Mouse (Mus musculus): ENCODE measurements at regions not wholly inside any gene's neighbourhood (a gene's known extent, or its start where the extent isn't known, plus 50 kb on each side); places are given as distances from the start of the nearest gene placed in this dataset.
"Not testable (repeated sequence)": the region's sequence is repeated elsewhere in the genome, so short reads cannot be mapped to it uniquely, and the experiment has no call there.

- CTCF ChIA-PET: no interaction called here
Observed at GRCm38 (mm10) chr4:94394462-94394861, 161.9 kb upstream of the Gm10306 start.

DNA sequence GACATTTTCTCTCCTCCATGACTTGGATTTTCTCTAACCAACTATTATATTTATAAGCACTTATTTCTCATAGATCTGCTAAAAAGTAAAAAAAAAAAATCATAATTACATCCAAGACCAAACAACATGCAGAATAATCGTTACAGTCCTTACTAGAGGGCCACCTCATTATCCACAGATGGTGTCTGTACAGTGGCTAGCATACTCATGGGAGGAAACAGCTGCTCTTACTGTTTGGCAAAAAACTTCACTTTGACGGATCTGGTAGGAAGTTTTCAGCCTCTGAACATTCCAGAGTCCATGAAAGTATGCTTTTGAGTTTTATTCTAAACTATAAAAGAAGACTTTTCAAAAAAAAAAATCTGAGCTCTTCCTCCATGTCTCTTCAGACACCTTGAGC lies 159.1 kb upstream of the Gm10306 start:
- CTCF ChIA-PET: no interaction called here

GRCm38 (mm10) chr4:94406922-94407321 lies 149.4 kb upstream of the Gm10306 start:
- CTCF ChIA-PET: no interaction called here

DNA sequence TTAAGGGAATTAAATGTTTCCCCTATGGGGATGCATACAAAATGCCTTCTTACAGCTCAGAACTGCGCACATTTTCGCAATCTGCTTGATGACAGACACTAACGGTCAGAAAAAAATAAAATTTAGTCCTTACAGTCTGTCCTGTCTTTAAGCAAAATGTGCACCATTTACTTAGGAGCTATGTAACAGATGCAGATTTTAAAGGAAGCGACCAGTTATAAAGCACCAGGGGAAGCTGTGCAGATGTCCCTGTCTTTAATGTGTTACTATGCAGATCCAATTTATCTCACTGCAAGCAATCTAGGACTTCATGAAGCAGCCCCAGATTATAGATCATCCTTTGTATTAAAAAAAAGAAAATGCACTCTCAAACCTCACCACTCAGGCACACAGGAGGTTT lies 148.8 kb upstream of the Gm10306 start:
- CTCF ChIA-PET: no interaction called here

DNA sequence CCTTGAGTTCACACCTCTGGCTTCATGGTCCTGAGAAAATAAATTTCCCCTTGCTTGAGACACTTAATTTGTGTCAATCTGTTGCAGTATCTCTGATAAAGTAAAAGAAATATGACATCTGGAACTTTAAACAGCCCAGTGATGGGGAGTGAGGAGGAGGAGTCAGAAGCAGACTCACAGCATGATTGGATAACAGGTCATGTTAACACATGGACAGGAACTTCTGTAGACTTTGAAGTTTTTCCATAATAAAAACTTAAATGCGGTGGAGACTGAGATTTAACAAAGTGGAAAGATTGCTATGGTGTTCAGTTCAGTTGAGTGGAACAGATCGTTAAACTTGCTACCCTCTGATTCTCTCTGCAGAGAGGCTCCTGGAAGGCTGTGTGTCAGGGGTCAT lies 143.7 kb upstream of the Gm10306 start:
- CTCF ChIA-PET: no interaction called here

DNA sequence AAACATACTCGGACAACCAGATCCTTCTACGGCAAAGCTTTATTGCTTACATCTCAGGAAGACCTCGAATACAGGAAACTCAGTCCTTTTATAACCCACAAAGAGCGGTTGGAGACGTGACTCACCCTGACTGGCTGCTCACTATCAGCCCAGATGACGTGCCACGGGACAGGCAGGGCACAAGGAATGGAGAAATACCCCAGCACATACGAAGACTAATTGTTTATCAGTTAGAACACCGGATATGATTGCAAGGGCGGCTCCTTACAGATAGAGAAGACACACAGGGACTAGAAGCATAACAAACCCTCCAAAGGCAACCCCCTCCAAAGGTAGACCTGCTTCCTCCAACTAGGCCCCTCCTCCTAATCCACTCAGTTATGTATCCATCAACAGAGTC lies 130.8 kb upstream of the Gm10306 start:
- CTCF ChIA-PET: not testable (repeated sequence)

GRCm38 (mm10) chr4:94427581-94427980 lies 128.8 kb upstream of the Gm10306 start:
- CTCF ChIA-PET: no interaction called here

GRCm38 (mm10) chr4:94432005-94432404 lies 124.3 kb upstream of the Gm10306 start:
- CTCF ChIA-PET: no interaction called here

- CTCF ChIA-PET: no interaction called here
Observed at GRCm38 (mm10) chr4:94437717-94438435, 118.5 kb upstream of the Gm10306 start.

DNA sequence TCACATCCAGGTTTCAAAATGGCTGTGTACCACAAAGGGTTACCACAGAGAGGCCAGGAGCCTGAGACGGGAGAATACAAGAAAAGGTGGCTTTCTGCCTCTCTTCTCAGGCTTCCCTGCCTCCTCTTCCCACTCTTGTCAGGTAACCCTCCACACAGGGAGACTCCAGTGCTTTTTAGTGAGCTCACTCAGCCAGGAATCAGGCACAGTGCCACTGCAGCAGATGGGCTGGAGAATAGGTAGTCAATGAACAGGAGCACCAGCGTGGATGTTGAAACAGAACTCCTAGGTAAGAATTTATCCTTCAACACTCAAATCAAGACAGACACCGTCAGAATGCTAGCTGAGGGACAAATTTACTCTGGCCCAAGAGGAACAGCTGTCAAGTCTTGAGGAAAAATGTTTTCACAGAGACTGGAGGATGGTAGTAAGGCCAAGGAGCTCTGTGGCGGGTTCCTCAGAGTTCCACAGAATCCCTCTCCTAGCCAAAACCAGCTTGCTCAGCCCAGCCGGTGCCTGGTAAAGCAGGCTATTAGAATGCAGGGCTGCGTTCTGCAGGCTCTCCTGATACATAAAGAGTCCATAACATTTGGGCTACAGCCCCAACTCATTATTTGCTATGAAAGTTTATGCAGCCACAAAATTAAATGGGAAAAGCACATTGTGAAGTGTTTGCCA lies 117.0 kb upstream of the Gm10306 start:
- CTCF ChIA-PET: no interaction called here

DNA sequence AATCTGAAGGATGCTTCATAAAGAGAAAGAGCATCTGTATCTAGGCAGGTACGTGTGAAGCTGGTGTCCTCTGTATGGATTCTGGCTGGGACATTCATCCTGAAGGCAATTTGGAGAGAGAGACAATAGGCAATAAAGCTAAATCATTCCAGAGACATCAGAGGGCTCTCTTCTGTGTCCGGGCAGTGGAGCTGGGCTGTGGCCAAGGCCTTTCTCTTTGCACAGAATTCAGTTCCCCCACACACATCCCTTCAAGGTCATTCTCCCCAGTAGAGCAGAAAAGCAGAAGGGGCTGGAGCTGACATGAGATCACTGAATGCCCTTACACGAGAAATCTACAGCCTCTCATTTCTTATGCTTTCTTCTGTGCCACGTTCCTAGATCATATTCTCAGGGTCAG lies 109.7 kb upstream of the Gm10306 start:
- CTCF ChIA-PET: no interaction called here
